Mouse (Mus musculus) midbrain, embryonic 13.5 days (tissue): ENCODE measurements at regions not wholly inside any gene's neighbourhood (a gene's known extent, or its start where the extent isn't known, plus 50 kb on each side); places are given as distances from the start of the nearest gene placed in this dataset.
A peak's percentile ranks its signal among the peaks of the same experiment; 100 is the strongest.

ENCODE experiments used
- ATAC-seq: fragments of 200-750 bp; cut with Nextera tagmentation; 2 replicates; pipeline ENCODE4 v1.8.0; 2017; ENCODE audit warnings: mild to moderate bottlenecking, moderate TSS enrichment, moderate library complexity
- H3K27ac ChIP-seq: fragments of 300-500 bp; sonication (generic); 2 replicates; pipeline ENCODE4 v1.5.1; 2015; ENCODE audit warnings: inconsistent platforms, mild to moderate bottlenecking, moderate library complexity
- H3K27me3 ChIP-seq: fragments of 300-500 bp; sonication (generic); 2 replicates; pipeline ENCODE4 v1.6.1; 2015; ENCODE audit warnings: mild to moderate bottlenecking, inconsistent platforms
- H3K36me3 ChIP-seq: fragments of 300-500 bp; sonication (generic); 2 replicates; pipeline ENCODE4 v1.6.1; 2015; ENCODE audit warnings: mild to moderate bottlenecking, inconsistent platforms
- H3K4me1 ChIP-seq: fragments of 300-500 bp; sonication (generic); replicated peaks from 2 replicates; pipeline ENCODE4 v1.6.1; 2015; ENCODE audit warnings: inconsistent platforms
- H3K4me2 ChIP-seq: fragments of 300-500 bp; sonication (generic); replicated peaks from 2 replicates; pipeline ENCODE4 v1.6.1; 2015; ENCODE audit warnings: moderate library complexity, mild to moderate bottlenecking, inconsistent platforms
- H3K4me3 ChIP-seq: fragments of 300-500 bp; sonication (generic); replicated peaks from 2 replicates; pipeline ENCODE4 v1.5.1; 2015; ENCODE audit warnings: mild to moderate bottlenecking, inconsistent platforms
- H3K9ac ChIP-seq: fragments of 300-500 bp; sonication (generic); replicated peaks from 2 replicates; pipeline ENCODE4 v1.6.1; 2015; ENCODE audit warnings: mild to moderate bottlenecking, inconsistent platforms
- H3K9me3 ChIP-seq: fragments of 300-500 bp; sonication (generic); 2 replicates; pipeline ENCODE4 v1.6.1; 2016; ENCODE audit warnings: mild to moderate bottlenecking, inconsistent platforms
- WGBS: fragments of 180-500 bp; shearing (Covaris S2); methylation state at CpG from one replicate; pipeline ENCODE4 v1.1.7; 2015; 5-methylcytosine and 5-hydroxymethylcytosine counted together

DNA sequence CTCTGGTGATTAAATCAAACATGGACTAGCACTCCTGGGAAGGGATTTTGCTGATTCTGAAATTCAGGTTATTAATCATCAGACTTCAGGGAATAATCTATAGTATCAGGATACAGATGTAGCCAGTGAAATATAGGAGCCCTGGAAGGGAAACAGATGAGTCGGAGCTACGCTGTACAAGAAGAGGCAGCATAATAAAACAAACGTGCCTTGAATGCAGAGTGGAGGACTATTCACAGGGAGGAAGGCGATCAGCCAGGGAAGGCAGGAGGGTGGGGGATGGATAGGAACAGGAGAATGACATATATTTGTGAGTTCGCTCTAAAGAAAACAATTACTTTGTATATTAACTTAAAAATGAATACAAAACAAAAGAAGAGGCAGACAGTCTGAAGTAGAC lies 286.6 kb upstream of the Got2 start:
- Histone ChIP-seq H3K4me1 (0 out of 2 replicates have a peak, but pooled peaks cover 4% of the 10 kb centered on the region), H3K4me2 (no peak overlapping the region), H3K36me3 (no peaks in the 10 kb centered on the region), H3K9me3 (0 out of 2 replicates have a peak, but pooled peaks cover 4% of the 10 kb centered on the region), H3K9ac (no peak overlapping the region), H3K27me3 (no peaks in the 10 kb centered on the region), H3K4me3 (no peak overlapping the region), H3K27ac (no peak overlapping the region)
- 62% methylated on average over 5 of the region's 5 CpGs for WGBS
- ATAC-seq = peak; percentile 67; the same call in 1 of the 2 replicates

DNA sequence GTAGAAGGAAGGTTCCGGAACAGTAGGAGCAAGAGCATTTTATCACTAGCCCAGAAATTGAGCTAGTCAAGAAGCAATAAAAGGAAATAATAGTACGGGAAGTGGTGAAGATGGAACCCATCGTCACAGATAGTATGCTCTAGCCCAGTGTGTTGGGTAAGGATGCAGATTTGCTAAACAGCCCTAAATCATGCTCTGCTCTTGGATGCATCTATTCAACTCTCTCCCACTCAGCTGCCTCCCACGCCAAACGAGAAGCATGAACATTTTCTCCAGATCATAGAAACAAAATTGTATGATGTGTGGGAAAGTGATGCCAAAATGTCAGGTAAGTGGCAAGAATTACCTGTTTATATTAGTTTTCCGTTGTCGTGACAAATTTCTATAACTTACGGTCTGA lies 276.6 kb upstream of the Got2 start:
- 0 out of 2 replicates have a peak, but pooled peaks cover under 1% of the 10 kb centered on the region for H3K9me3 ChIP-seq
- H3K4me2 ChIP-seq = no peak overlapping the region
- H3K36me3 ChIP-seq = no peaks in the 10 kb centered on the region
- no peak overlapping the region for H3K4me3 ChIP-seq
- H3K27ac ChIP-seq = no peak overlapping the region
- H3K27me3 ChIP-seq = no peaks in the 10 kb centered on the region
- ATAC-seq = no peak
- H3K4me1 ChIP-seq = no peaks in the 10 kb centered on the region
- 96% methylated on average over 8 of the region's 8 CpGs for WGBS
- no peak overlapping the region for H3K9ac ChIP-seq

DNA sequence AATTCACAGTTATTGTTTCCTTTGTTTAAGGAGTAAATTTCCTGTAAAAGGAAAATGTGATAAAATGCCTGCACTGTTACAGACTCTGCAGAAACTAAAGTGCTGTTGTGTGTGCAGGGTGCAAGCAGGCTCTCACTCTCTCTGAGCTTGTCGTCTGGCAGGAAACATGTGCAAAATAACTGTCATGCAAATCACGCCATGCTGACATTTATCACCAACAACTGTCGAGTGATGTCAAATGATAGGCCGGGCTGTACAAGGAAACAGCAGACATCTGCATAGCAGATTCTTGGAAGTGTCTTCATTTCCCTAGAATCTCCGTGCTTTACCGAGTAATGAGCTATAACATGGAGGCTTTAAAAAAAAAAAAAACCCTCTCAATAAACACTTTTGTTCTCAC lies 271.6 kb upstream of the Got2 start:
- H3K27ac ChIP-seq = no peak overlapping the region
- H3K9ac ChIP-seq = no peak overlapping the region
- 65% methylated on average over 6 of the region's 6 CpGs for WGBS

DNA sequence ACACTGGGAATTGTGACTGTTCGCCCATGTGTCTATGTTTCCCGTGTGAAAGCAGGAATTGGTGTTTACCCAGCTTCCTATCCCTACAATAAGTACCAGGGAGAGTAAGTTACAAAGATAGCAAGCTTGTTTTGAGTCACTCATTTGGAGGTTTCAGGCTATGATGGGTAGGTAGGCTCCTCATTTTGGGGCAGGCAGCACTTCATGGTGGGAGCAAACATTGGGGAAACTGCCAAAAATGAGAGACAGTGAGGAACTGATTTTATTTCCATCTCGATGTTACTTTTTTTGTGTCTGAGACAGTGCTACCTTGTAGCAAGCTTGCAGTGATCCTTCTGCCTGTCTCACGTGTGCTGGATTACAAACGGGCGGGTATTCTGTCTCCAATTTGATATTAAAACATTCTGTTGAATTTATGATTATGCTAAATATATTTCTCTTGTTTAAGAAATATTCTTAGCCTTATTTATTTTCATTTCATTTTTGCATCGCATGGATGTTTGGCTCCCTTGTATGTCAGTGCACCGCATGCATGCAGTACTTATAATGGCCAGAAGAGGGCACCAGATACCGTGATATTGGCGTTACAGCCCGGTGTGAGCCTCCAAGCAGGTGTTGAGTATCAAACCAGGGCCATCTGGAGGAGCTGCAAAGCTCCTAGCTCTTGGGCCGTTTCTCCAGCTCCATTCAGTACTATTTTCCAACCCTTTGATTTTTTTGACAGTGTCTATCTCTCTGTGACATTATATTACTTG lies 264.3 kb upstream of the Got2 start:
- Histone ChIP-seq H3K4me2 (no peak overlapping the region), H3K9me3 (no peaks in the 10 kb centered on the region), H3K4me1 (no peaks in the 10 kb centered on the region), H3K4me3 (no peak overlapping the region), H3K36me3 (no peaks in the 10 kb centered on the region), H3K9ac (no peak overlapping the region), H3K27me3 (no peaks in the 10 kb centered on the region), H3K27ac (no peak overlapping the region)
- WGBS = 46% methylated on average over 12 of the region's 12 CpGs
- ATAC-seq = no peak

More for the DNA sequence above, 271.6 kb upstream of the Got2 start:
- ATAC-seq = no peak
- Histone ChIP-seq H3K36me3 (no peaks in the 10 kb centered on the region), H3K4me2 (no peak overlapping the region), H3K27me3 (no peaks in the 10 kb centered on the region), H3K9me3 (no peaks in the 10 kb centered on the region), H3K4me1 (no peaks in the 10 kb centered on the region), H3K4me3 (no peak overlapping the region)

DNA sequence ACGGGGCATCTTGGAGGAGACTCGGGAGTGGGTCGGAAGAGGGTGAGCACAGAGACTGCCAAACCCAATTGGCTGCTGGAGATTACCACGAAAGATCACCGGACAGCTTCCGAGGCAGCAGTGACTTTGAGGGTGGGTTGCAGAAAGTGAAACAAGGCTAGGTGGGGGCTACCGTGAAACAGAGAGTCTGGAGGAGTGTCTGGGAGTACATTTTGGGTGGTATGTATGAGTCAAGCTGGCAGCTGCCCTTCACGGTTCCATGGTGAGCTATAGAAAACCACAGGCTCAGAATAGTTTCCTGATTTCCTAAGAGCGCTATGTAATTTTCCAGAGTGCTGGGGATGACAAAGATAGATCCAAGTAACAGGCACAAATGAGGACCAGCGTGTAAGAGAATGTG lies 263.7 kb upstream of the Got2 start:
- no peak overlapping the region for H3K9ac ChIP-seq
- no peaks in the 10 kb centered on the region for H3K27me3 ChIP-seq
- no peaks in the 10 kb centered on the region for H3K9me3 ChIP-seq
- H3K4me3 ChIP-seq = no peak overlapping the region
- H3K4me2 ChIP-seq = no peak overlapping the region
- no peaks in the 10 kb centered on the region for H3K4me1 ChIP-seq
- ATAC-seq = no peak
- H3K36me3 ChIP-seq = no peaks in the 10 kb centered on the region
- H3K27ac ChIP-seq = no peak overlapping the region
- WGBS = 83% methylated on average over 10 of the region's 10 CpGs

DNA sequence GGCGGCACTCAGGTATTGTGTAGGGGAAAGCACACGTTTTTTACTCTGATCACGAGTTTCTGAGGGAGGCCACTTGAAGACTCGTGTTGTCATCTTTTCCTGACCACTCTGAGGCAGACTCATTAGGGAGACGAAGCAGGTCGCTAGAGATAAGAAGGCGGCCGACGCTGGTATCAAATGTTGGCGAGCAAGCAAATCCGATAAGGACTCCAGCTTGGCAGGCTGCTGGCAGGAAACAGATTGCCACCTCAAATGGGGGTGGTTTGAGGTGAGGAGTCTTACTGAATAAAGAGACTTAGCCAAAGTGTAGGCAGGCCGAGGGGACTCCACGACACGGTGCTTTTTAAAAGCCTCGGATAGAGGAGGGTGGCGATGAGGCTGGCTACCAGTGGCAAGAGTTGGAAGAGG lies 262.7 kb upstream of the Got2 start:
- 88% methylated on average over 16 of the region's 16 CpGs for WGBS
- Histone ChIP-seq H3K4me1 (no peaks in the 10 kb centered on the region), H3K27ac (no peak overlapping the region), H3K4me2 (no peak overlapping the region), H3K36me3 (no peaks in the 10 kb centered on the region), H3K9me3 (no peaks in the 10 kb centered on the region), H3K9ac (no peak overlapping the region), H3K27me3 (no peaks in the 10 kb centered on the region), H3K4me3 (no peak overlapping the region)
- no peak for ATAC-seq

DNA sequence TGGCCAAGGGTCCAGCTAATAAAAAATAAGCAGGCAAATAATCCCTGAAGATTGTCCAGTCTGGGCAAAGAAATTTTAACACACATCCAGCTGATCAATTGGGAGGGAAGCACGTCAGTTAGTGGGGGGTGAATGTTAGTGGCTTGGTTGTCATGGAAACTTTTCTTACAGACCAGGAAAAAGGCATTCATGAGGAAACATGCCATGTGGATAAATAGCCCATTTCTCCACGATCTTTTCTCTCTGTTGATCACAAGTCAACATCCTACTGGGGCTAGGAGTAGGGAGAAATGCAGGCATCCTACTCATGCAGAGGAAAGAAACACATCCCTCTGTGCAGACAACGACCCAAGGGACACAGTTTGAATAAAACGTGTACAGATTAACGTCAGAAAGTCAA lies 243.8 kb upstream of the Got2 start:
- 13% methylated on average over 5 of the region's 5 CpGs for WGBS
- Histone ChIP-seq H3K4me2 (no peak overlapping the region), H3K27ac (no peak overlapping the region), H3K36me3 (no peaks in the 10 kb centered on the region), H3K9me3 (no peaks in the 10 kb centered on the region), H3K4me3 (no peak overlapping the region), H3K9ac (no peak overlapping the region), H3K4me1 (peaks cover 5% of the 10 kb centered on the region), H3K27me3 (no peaks in the 10 kb centered on the region)
- ATAC-seq = no peak

DNA sequence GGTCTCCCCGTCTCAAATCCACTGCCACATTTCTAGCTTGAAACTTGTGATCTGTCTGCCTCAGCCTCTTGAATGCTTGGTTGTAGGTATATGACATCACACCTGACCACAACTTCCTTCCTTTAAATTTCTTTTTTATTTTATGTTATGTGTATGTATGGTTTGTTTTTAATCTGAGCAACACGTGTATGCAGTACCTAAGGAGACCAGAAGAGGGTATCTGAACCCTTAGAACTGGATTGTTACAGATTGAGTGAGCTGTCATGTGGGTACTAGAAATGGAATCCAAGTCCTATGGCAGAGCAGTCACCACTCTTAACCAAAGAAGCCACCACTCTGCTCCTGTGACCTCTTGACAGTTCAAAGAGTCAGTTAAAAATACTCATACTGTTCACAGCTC lies 240.0 kb upstream of the Got2 start:
- no peak overlapping the region for H3K4me2 ChIP-seq
- ATAC-seq = no peak
- H3K27me3 ChIP-seq = no peaks in the 10 kb centered on the region
- no peaks in the 10 kb centered on the region for H3K36me3 ChIP-seq
- no peak overlapping the region for H3K9ac ChIP-seq
- no peaks in the 10 kb centered on the region for H3K9me3 ChIP-seq
- no peak overlapping the region for H3K27ac ChIP-seq
- H3K4me1 ChIP-seq = peaks cover 5% of the 10 kb centered on the region
- H3K4me3 ChIP-seq = no peak overlapping the region
- 78% methylated on average over 2 of the region's 2 CpGs for WGBS

DNA sequence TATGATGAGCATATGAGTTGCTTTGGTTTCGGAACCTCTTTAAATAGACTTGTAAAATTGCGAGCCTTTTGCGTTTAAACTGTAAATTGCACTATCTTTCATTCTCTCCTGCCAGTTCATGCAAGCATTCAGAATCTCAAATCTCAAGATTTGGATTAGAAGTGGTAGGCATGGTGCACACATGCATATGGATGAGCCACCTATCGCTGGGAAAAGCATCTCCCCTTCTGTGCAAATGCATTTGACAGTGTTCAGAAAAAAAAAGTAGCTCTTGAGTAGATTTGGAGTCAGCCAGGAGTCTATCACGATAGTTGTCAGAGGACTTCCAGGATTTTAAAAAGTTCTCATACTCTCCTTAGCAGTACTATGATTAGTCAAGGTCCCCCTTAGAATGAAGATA lies 212.5 kb upstream of the Got2 start:
- Histone ChIP-seq H3K4me1 (0 out of 2 replicates have a peak, but pooled peaks cover 9% of the 10 kb centered on the region), H3K9me3 (no peaks in the 10 kb centered on the region), H3K27ac (no peak overlapping the region), H3K27me3 (no peaks in the 10 kb centered on the region), H3K36me3 (no peaks in the 10 kb centered on the region), H3K4me2 (no peak overlapping the region), H3K4me3 (no peak overlapping the region), H3K9ac (no peak overlapping the region)
- 0 out of 2 replicates have a peak, but pooled peaks have one; percentile 17 for ATAC-seq
- 51% methylated on average over 5 of the region's 5 CpGs for WGBS

DNA sequence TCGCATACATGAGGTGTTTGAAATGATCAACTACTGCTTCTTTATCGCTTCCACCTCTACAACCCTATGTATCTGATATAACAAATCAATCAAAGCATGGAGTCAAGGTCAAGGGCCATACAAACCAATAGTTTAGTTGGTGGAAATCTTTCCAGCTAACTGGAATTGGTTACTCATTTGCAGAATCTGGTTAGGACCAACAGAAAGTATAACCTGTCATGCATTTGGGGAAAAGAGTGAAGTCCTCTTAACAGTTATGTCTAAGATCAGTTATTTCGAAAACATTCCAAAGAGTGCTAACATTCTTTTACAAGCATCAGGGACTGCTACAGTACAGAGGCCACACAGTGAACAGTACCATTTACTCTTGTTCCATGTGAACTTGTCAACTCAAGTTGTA lies 204.6 kb upstream of the Got2 start:
- WGBS = 93% methylated on average over 3 of the region's 3 CpGs
- no peaks in the 10 kb centered on the region for H3K36me3 ChIP-seq
- no peak overlapping the region for H3K9ac ChIP-seq
- no peak overlapping the region for H3K4me3 ChIP-seq
- no peaks in the 10 kb centered on the region for H3K27me3 ChIP-seq
- no peak overlapping the region for H3K4me2 ChIP-seq
- H3K27ac ChIP-seq = no peak overlapping the region
- H3K9me3 ChIP-seq = no peaks in the 10 kb centered on the region
- no peaks in the 10 kb centered on the region for H3K4me1 ChIP-seq
- no peak for ATAC-seq

DNA sequence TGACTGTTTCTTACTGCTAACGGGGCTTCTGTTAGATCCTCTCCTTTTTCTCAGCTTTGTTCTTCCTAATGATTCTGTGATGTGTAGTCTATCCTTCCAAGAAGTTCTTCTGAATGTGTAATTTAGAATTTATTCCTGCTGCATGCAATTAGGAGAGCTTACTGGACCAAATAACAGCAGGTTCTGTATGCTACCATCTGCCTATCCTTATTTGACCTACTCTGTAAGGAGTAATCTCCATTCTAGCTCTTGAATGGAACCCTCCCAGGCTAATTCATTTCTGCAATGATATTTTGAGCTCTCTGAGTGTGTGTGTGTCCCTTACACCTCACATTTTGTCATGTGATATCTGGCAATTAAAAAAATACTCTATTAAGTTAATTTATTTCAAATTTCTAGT lies 201.9 kb upstream of the Got2 start:
- no peak overlapping the region for H3K4me3 ChIP-seq

DNA sequence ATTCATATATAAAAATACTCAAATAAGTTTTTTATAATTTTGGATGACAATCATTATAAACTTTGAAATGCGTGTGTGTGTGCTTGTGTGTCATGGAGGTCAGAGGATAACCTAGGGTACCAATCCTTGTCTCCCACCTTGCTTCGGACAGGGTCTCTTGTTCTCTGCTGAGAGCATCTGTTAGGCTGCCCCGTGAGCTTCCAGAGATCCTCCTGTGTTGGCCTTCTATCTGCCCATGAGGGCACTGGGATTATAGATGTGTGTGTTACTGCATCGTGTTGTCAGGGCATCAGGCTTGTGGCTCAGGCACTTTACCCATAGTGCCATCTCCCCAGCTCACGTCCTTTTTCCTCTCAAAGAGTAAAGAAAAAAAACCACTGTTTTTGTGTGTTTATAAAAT lies 180.0 kb upstream of the Got2 start:
- H3K9ac ChIP-seq = no peak overlapping the region
- 82% methylated on average over 5 of the region's 5 CpGs for WGBS
- no peaks in the 10 kb centered on the region for H3K36me3 ChIP-seq
- H3K9me3 ChIP-seq = no peaks in the 10 kb centered on the region
- H3K27me3 ChIP-seq = no peaks in the 10 kb centered on the region
- no peaks in the 10 kb centered on the region for H3K4me1 ChIP-seq
- no peak for ATAC-seq
- no peak overlapping the region for H3K27ac ChIP-seq
- H3K4me3 ChIP-seq = no peak overlapping the region
- H3K4me2 ChIP-seq = no peak overlapping the region

More for the DNA sequence above, 201.9 kb upstream of the Got2 start:
- no peak for ATAC-seq
- no peaks in the 10 kb centered on the region for H3K27me3 ChIP-seq
- no peak overlapping the region for H3K4me2 ChIP-seq
- H3K4me1 ChIP-seq = no peaks in the 10 kb centered on the region
- H3K36me3 ChIP-seq = no peaks in the 10 kb centered on the region
- H3K27ac ChIP-seq = no peak overlapping the region
- 89% methylated on average over 1 of the region's 1 CpGs for WGBS
- no peak overlapping the region for H3K9ac ChIP-seq
- no peaks in the 10 kb centered on the region for H3K9me3 ChIP-seq

DNA sequence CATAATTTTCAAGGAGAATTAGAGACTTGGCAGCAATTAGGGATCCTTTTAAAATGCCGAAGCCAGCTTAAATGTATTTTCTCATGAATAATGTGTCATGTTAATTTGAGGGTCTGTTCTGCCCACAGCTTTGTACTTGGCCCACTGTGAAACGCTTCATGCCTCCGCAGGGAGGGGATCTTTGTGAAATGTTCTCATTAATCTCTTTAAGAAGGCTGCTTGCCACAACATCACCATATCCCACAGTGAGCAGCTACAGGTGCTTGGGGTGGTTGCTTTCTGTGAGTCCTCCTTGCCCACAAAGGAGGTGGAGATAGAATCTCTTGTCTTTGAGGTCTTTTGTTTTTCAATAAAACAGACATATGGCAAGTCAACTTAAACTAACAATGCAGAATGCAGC lies 159.3 kb upstream of the Got2 start:
- Histone ChIP-seq H3K27ac (no peak overlapping the region), H3K27me3 (no peaks in the 10 kb centered on the region), H3K4me2 (no peak overlapping the region), H3K4me3 (no peak overlapping the region), H3K36me3 (no peaks in the 10 kb centered on the region), H3K4me1 (no peaks in the 10 kb centered on the region; the same call in 1 of the 2 replicates), H3K9me3 (no peaks in the 10 kb centered on the region), H3K9ac (no peak overlapping the region)
- peak; percentile 71; the same call in 1 of the 2 replicates for ATAC-seq
- 17% methylated on average over 3 of the region's 3 CpGs for WGBS
